Mouse (Mus musculus) myocyte (in vitro differentiated cells): ENCODE data around the gene 0610010K14Rik. TPM values are rescaled to one million over a fixed set of nuclear protein-coding genes. Genes with fewer than 3 reads are reported as not detected.

ENCODE experiments used
- H3K27me3 ChIP-seq: one replicate; pipeline ENCODE4 v1.6.1; 2011; ENCODE audit not compliant: control insufficient read depth, insufficient read depth, insufficient read length
- H3K36me3 ChIP-seq: one replicate; pipeline ENCODE4 v1.6.1; 2011; ENCODE audit not compliant: control insufficient read depth, insufficient read depth
- H3K4me2 ChIP-seq: one replicate; pipeline ENCODE4 v1.6.1; 2011; ENCODE audit warnings: low read depth, control low read depth
- H3K4me3 ChIP-seq: one replicate; pipeline ENCODE4 v1.5.1; 2011; ENCODE audit warnings: mild to moderate bottlenecking, control low read depth, moderate library complexity
- H3K79me2 ChIP-seq: one replicate; pipeline ENCODE4 v1.6.1; 2011; ENCODE audit not compliant: control insufficient read depth, insufficient read depth
- H3ac ChIP-seq: one replicate; pipeline ENCODE4 v1.6.1; 2011; ENCODE audit not compliant: control insufficient read depth, insufficient read length
- CEBPB ChIP-seq: IDR thresholded peaks from 2 replicates; pipeline ENCODE4 v1.6.1; 2011; ENCODE audit warnings: mild to moderate bottlenecking, moderate library complexity; ENCODE audit not compliant: poor library complexity, insufficient read depth, severe bottlenecking
- E2F4 ChIP-seq: IDR thresholded peaks from one replicate; pipeline ENCODE4 v1.6.1; 2011; ENCODE audit warnings: mild to moderate bottlenecking, control low read depth, moderate library complexity; ENCODE audit not compliant: insufficient read depth
- MAX ChIP-seq: IDR thresholded peaks from one replicate; pipeline ENCODE4 v1.6.1; 2011; ENCODE audit warnings: low read depth, mild to moderate bottlenecking, control low read depth
- MYOD1 ChIP-seq, 3 experiments: IDR thresholded peaks; one replicate each; pipeline ENCODE4 v1.6.1; 2011; ENCODE audit warnings: control low read depth in 2 of 3, low read depth in 2 of 3, mild to moderate bottlenecking in 2 of 3, moderate library complexity in 1 of 3; ENCODE audit not compliant: insufficient read length in 2 of 3, control insufficient read depth in 1 of 3
- MYOG ChIP-seq, 3 experiments: IDR thresholded peaks; one replicate each; pipeline ENCODE4 v1.6.1; 2011; ENCODE audit warnings: control low read depth in 2 of 3, low read depth in 2 of 3, mild to moderate bottlenecking in 2 of 3; ENCODE audit not compliant: insufficient read length in 2 of 3, control insufficient read depth in 1 of 3, insufficient read depth in 1 of 3
- POLR2A ChIP-seq: IDR thresholded peaks from one replicate; pipeline ENCODE4 v1.6.1; 2011; ENCODE audit warnings: low read depth, mild to moderate bottlenecking, control low read depth, moderate library complexity; ENCODE audit not compliant: insufficient read length
- POLR2AphosphoS2 ChIP-seq: IDR thresholded peaks from one replicate; pipeline ENCODE4 v1.6.1; 2011; ENCODE audit warnings: low read depth, control low read depth; ENCODE audit not compliant: insufficient read length
- REST ChIP-seq: IDR thresholded peaks from one replicate; pipeline ENCODE4 v1.6.1; 2011; ENCODE audit warnings: mild to moderate bottlenecking, control low read depth, moderate library complexity; ENCODE audit not compliant: insufficient read depth, insufficient read length
- SRF ChIP-seq: IDR thresholded peaks from one replicate; pipeline ENCODE4 v1.6.1; 2011; ENCODE audit warnings: low read depth; ENCODE audit not compliant: control insufficient read depth, insufficient read length
- TCF12 ChIP-seq: IDR thresholded peaks from one replicate; pipeline ENCODE4 v1.6.1; 2011; ENCODE audit warnings: mild to moderate bottlenecking, control low read depth; ENCODE audit not compliant: poor library complexity, insufficient read depth, severe bottlenecking
- TCF3 ChIP-seq: IDR thresholded peaks from one replicate; pipeline ENCODE4 v1.6.1; 2011; ENCODE audit warnings: low read depth, control low read depth; ENCODE audit not compliant: insufficient read length
- USF1 ChIP-seq: IDR thresholded peaks from one replicate; pipeline ENCODE4 v1.6.1; 2011; ENCODE audit warnings: low read depth, mild to moderate bottlenecking, control low read depth, moderate library complexity
- polyA plus RNA-seq: library from polyadenylated mRNA; unstranded; fragments of >200 nt; fragmentation: generic; extraction: Trizol; gene quantifications from one replicate; pipeline ENCODE4 v1.2.1, GENCODE M21; 2012; ENCODE audit warnings: missing spikeins

The 0610010K14Rik gene
- polyA plus RNA-seq, 1 experiment = 75.5 TPM

- Histone ChIP-seq H3K79me2 (no peaks in the 10 kb centered on the region), H3K4me2 (peak overlapping the region; percentile 58), H3K27me3 (no peaks in the 10 kb centered on the region), H3ac (no peak overlapping the region), H3K4me3 (no peak overlapping the region), H3K36me3 (no peaks in the 10 kb centered on the region)
- TF ChIP-seq MYOG (IDR thresholded peaks at IDR 0.05; ENCODE audit: control insufficient read depth in 1 of 3, insufficient read depth in 1 of 3, insufficient read length in 2 of 3, low read depth in 2 of 3) = no peak
- TF ChIP-seq E2F4 = no peak
- TF ChIP-seq TCF3 = no peak
- TF ChIP-seq TCF12 = no peak
- no peak for TF ChIP-seq REST
- no peak for TF ChIP-seq POLR2A
- no peak for TF ChIP-seq MYOD1 (IDR thresholded peaks at IDR 0.05; ENCODE audit: control insufficient read depth in 1 of 3, insufficient read length in 2 of 3, low read depth in 2 of 3)
- no peak for TF ChIP-seq CEBPB
- TF ChIP-seq MAX = no peak
- TF ChIP-seq SRF = no peak
- no peak for TF ChIP-seq USF1
Observed at GRCm38 (mm10) chr11:70192157-70192556, 45.6 kb downstream of the 0610010K14Rik start.

GRCm38 (mm10) chr11:70191188-70191587 is 46.5 kb downstream of the 0610010K14Rik start:
- no peak overlapping the region for H3K4me3 ChIP-seq
- no peaks in the 10 kb centered on the region for H3K79me2 ChIP-seq
- H3ac ChIP-seq = no peak overlapping the region
- H3K4me2 ChIP-seq = peak overlapping the region; percentile 58
- TF ChIP-seq TCF3 (no peak), POLR2A (peak; percentile 31)
- H3K27me3 ChIP-seq = no peaks in the 10 kb centered on the region
- no peaks in the 10 kb centered on the region for H3K36me3 ChIP-seq

GRCm38 (mm10) chr11:70189319-70190134 is 48.2 kb downstream of the 0610010K14Rik start:
- H3ac ChIP-seq = no peak overlapping the region
- H3K4me3 ChIP-seq = no peak overlapping the region
- TF ChIP-seq SRF (no peak), POLR2AphosphoS2 (no peak), E2F4 (no peak), USF1 (peak; percentile 93), CEBPB (0 out of 2 replicates have a peak, but pooled peaks have one; percentile 63), POLR2A (peak; percentile 54), MYOG (IDR thresholded peaks at IDR 0.05; ENCODE audit: control insufficient read depth in 1 of 3, insufficient read depth in 1 of 3, insufficient read length in 2 of 3, low read depth in 2 of 3) (no peak)
- no peaks in the 10 kb centered on the region for H3K79me2 ChIP-seq
- peak overlapping the region; percentile 95 for H3K4me2 ChIP-seq
- no peaks in the 10 kb centered on the region for H3K27me3 ChIP-seq
- H3K36me3 ChIP-seq = no peaks in the 10 kb centered on the region

Other genes with a start within 250 kb of the 0610010K14Rik start
- gene Gabarap, start 246.8 kb downstream of the 0610010K14Rik start, polyA plus RNA-seq = 530 TPM
- gene Phf23, start 242.1 kb downstream of the 0610010K14Rik start, polyA plus RNA-seq = 58.6 TPM
- 24.3 TPM for gene Dvl2, start 237.3 kb downstream of the 0610010K14Rik start, polyA plus RNA-seq
- gene Acadvl, start 222.5 kb downstream of the 0610010K14Rik start, polyA plus RNA-seq = 130 TPM
- gene Dlg4, start 221.0 kb downstream of the 0610010K14Rik start, polyA plus RNA-seq = 26.8 TPM
- gene Asgr1, start 183.8 kb downstream of the 0610010K14Rik start, polyA plus RNA-seq = 0.06 TPM
- 0.85 TPM for gene Asgr2, start 145.3 kb downstream of the 0610010K14Rik start, polyA plus RNA-seq
- gene Mgl2, start 107.6 kb downstream of the 0610010K14Rik start, polyA plus RNA-seq = 1.2 TPM
- gene Clec10a, start 81.7 kb downstream of the 0610010K14Rik start, polyA plus RNA-seq = 0.13 TPM
- gene Slc16a11, start 25.2 kb downstream of the 0610010K14Rik start, polyA plus RNA-seq = 17.4 TPM
- 4.8 TPM for gene Slc16a13, start 16.9 kb downstream of the 0610010K14Rik start, polyA plus RNA-seq
- 2.8 TPM for gene Bcl6b, start 8.1 kb downstream of the 0610010K14Rik start, polyA plus RNA-seq
- 9.2 TPM for gene Gm21988, start 1.9 kb upstream of the 0610010K14Rik start, polyA plus RNA-seq
- 339 TPM for gene Rnasek, start 1.9 kb upstream of the 0610010K14Rik start, polyA plus RNA-seq
- gene Alox12, start 17.4 kb upstream of the 0610010K14Rik start, polyA plus RNA-seq = 0.25 TPM
- gene Alox12e, start 84.7 kb upstream of the 0610010K14Rik start, polyA plus RNA-seq = not detected
- gene Alox15, start 114.1 kb upstream of the 0610010K14Rik start, polyA plus RNA-seq = not detected
- 26.5 TPM for gene Pelp1, start 172.1 kb upstream of the 0610010K14Rik start, polyA plus RNA-seq
- gene Arrb2, start 194.7 kb upstream of the 0610010K14Rik start, polyA plus RNA-seq = 20.1 TPM
- gene Med11, start 214.0 kb upstream of the 0610010K14Rik start, polyA plus RNA-seq = 29.6 TPM
- not detected for gene Zmynd15, start 221.5 kb upstream of the 0610010K14Rik start, polyA plus RNA-seq
- 0.08 TPM for gene Cxcl16, start 222.1 kb upstream of the 0610010K14Rik start, polyA plus RNA-seq